Mouse (Mus musculus) kidney, embryonic 14.5 days (tissue): ENCODE data around the gene Slc31a1. TPM values are rescaled to one million over a fixed set of nuclear protein-coding genes. Genes with fewer than 3 reads are reported as not detected.

Experiments used
- ATAC-seq: fragments of 200-750 bp; cut with Nextera tagmentation; 2 replicates; pipeline ENCODE4 v1.8.0; 2017; ENCODE audit warnings: moderate number of reproducible peaks, mild to moderate bottlenecking, moderate TSS enrichment, moderate library complexity; ENCODE audit not compliant: low FRiP score, low TSS enrichment
- H3K27ac ChIP-seq: fragments of 300-500 bp; sonication (generic); 2 replicates; pipeline ENCODE4 v1.5.1; 2014; ENCODE audit warnings: low read depth, mild to moderate bottlenecking, low read length, moderate library complexity, mixed read lengths
- H3K27me3 ChIP-seq: fragments of 300-500 bp; sonication (generic); 2 replicates; pipeline ENCODE4 v1.6.1; 2014; ENCODE audit warnings: mild to moderate bottlenecking, low read length; ENCODE audit not compliant: control insufficient read depth, insufficient read depth
- H3K36me3 ChIP-seq: fragments of 300-500 bp; sonication (generic); 2 replicates; pipeline ENCODE4 v1.6.1; 2014; ENCODE audit warnings: low read length, mixed read lengths; ENCODE audit not compliant: control insufficient read depth, insufficient read depth
- H3K4me1 ChIP-seq: fragments of 300-500 bp; sonication (generic); 2 replicates; pipeline ENCODE4 v1.6.1; 2014; ENCODE audit warnings: low read length, mixed read lengths; ENCODE audit not compliant: control insufficient read depth, insufficient read depth
- H3K4me2 ChIP-seq: fragments of 300-500 bp; sonication (generic); replicated peaks from 2 replicates; pipeline ENCODE4 v1.6.1; 2014; ENCODE audit warnings: low read depth, mild to moderate bottlenecking, low read length
- H3K4me3 ChIP-seq: fragments of 300-500 bp; sonication (generic); 2 replicates; pipeline ENCODE4 v1.5.1; 2014; ENCODE audit warnings: mild to moderate bottlenecking, low read length
- H3K9ac ChIP-seq: fragments of 300-500 bp; sonication (generic); 2 replicates; pipeline ENCODE4 v1.6.1; 2014; ENCODE audit warnings: low read depth, mild to moderate bottlenecking, low read length, moderate library complexity
- H3K9me3 ChIP-seq: fragments of 300-500 bp; sonication (generic); 2 replicates; pipeline ENCODE4 v1.6.1; 2016; ENCODE audit warnings: low read length; ENCODE audit not compliant: control insufficient read depth
- WGBS: fragments of 180-500 bp; shearing (Covaris S2); extraction: QIAGEN DNeasy Blood & Tissue Kit; methylation state at CpG from one replicate; pipeline ENCODE4 v1.1.7; 2014; 5-methylcytosine and 5-hydroxymethylcytosine counted together
- polyA plus RNA-seq: library from polyadenylated mRNA; unstranded; fragments of >200 nt; fragmentation: Nextera tagmentation; extraction: Ambion mirVana; gene quantifications from 2 replicates; pipeline ENCODE4 v1.2.1, GENCODE M21; 2014

Slc31a1 gene
- polyA plus RNA-seq, 1 experiment from 2014 or later: 42.1 TPM

DNA sequence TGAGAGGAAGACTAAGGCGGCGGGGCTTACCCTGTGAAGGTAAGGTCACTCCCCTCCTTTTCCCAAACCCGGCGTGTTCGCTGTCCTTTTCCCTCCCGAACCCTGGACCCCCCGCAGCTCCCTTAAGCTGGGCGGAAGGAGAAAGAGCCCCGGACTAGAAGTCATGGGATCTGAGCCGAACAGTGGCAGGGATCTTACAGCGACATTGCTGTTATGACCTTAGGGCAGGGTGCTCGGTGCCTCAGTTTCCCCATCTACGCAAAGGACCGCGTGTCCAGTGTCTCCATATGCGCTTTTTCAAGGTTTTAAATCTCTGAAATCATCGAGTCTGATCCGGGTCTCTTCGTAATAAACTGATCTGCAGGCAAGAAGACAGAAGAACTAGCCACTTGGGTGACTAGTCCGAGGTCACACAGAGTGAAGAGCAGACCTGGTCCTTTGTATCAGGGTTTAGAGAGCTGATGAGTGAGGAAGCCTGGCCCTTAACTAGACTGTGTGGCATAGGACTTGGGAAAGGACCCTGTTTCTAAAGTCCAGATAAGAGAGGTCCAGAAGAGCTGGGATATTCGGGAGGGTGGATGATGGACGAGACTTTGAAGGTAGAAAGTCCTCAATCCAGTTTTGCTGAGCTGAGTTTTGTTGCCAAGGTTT is 403 bp downstream of the Slc31a1 start:
- Histone ChIP-seq H3K9me3 (no peaks in the 10 kb centered on the region), H3K4me3 (peak overlapping the region; percentile 54), H3K4me1 (peaks cover 13% of the 10 kb centered on the region), H3K27ac (no peak overlapping the region), H3K27me3 (no peaks in the 10 kb centered on the region), H3K9ac (peak overlapping the region; percentile 61), H3K36me3 (no peaks in the 10 kb centered on the region), H3K4me2 (peak overlapping the region; percentile 62)
- WGBS: 1% methylated on average over 21 of the region's 22 CpGs
- peak; percentile 8; the same call in 1 of the 2 replicates for ATAC-seq

DNA sequence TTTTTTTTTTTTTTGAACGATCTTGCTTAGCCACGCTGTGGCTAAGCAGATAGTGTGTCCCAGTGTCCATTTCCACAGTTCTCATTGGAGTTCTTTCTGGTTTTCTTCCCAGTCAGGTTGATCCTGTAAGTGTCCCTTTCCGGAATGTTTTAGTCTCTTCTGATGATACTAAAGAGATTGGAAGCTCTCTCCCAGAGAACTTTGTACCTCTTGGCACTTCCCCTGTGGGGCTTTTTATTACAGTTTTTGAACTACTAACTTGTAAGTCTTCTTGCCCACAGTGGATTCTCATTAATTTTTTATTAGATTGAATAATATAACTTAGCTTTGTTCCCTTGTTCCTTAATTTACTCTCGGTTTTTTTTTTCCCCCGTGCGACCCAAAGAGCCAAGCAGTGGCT is 1.0 kb downstream of the Slc31a1 start:
- Histone ChIP-seq H3K4me3 (peak overlapping the region; percentile 54), H3K36me3 (no peaks in the 10 kb centered on the region), H3K27me3 (no peaks in the 10 kb centered on the region), H3K9me3 (no peaks in the 10 kb centered on the region), H3K4me2 (peak overlapping the region; percentile 62), H3K9ac (peak overlapping the region; percentile 61; the same call in 1 of the 2 replicates), H3K4me1 (peaks cover 13% of the 10 kb centered on the region), H3K27ac (no peak overlapping the region)
- ATAC-seq: no peak
- WGBS: 45% methylated on average over 6 of the region's 6 CpGs

DNA sequence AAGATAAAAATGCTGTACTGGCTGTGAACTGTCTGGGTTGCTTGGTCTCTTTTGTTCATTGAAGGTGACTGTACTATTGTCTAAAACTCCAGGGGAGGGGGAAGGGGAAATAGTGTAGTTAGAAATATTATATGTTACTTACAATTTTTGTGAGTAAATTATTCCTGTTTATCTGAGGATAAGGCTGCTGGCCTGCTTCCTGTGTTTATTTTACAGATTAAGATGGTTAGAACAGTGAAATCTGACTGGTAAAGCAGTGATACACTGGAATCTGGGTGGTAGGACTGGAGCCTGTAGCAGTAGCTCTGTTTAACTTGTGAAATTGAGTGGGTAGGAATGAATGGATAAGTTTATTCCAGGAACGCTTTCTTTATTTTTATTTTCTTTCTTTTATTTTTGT is 1.5 kb downstream of the Slc31a1 start:
- ATAC-seq: no peak
- Histone ChIP-seq H3K9me3 (no peaks in the 10 kb centered on the region), H3K9ac (no peak overlapping the region), H3K4me1 (peaks cover 13% of the 10 kb centered on the region), H3K4me2 (peak overlapping the region; percentile 62; the same call in 1 of the 2 replicates), H3K4me3 (peak overlapping the region; percentile 54), H3K27ac (no peak overlapping the region), H3K27me3 (no peaks in the 10 kb centered on the region), H3K36me3 (no peaks in the 10 kb centered on the region)
- WGBS: 92% methylated on average over 1 of the region's 1 CpGs

DNA sequence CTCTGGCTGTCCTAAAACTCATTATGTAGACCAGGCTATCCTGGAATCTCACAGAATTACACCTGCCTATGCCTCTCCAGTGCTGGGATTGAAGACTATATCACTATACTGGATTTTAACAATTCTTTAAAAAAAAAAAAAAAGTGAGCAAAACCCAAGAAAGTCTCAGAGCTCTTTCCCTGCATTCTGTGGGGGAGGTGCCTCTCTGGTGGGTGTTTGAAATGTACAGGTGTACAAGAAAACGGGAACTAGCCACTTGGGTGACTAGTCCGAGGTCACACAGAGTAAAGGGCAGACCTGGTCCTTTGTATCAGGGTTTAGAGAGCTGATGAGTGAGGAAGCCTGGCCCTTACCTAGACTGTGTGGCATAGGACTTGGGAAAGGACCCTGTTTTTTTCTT is 1.9 kb downstream of the Slc31a1 start:
- H3K4me2 ChIP-seq: no peak overlapping the region
- peaks cover 13% of the 10 kb centered on the region for H3K4me1 ChIP-seq
- ATAC-seq: no peak

DNA sequence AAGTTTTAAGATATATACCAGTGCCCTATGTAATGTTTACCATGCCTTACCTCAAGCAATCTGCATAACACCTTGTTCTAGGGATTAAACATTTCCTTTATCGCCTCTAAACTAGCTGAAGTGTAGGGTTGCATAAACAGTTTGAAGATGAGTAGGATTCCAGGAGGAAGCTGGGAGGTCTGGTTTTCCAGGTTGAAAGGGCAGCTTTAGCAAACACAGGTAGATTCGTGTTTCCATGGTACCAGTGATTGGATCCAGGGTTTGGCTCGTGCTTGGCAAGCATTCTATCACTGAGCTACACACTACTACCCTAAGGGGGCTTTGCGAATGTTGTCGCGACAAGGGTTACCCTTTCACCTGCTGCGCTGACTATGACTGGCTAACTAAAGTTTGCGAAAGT is 3.8 kb downstream of the Slc31a1 start:
- Histone ChIP-seq H3K27me3 (no peaks in the 10 kb centered on the region), H3K27ac (no peak overlapping the region), H3K4me3 (no peak overlapping the region), H3K36me3 (no peaks in the 10 kb centered on the region), H3K4me2 (no peak overlapping the region), H3K9ac (no peak overlapping the region), H3K4me1 (peaks cover 10% of the 10 kb centered on the region), H3K9me3 (no peaks in the 10 kb centered on the region)
- 90% methylated on average over 8 of the region's 8 CpGs for WGBS
- no peak for ATAC-seq

More for the DNA sequence above, 1.9 kb downstream of the Slc31a1 start:
- Histone ChIP-seq H3K27me3 (no peaks in the 10 kb centered on the region), H3K4me3 (no peak overlapping the region), H3K36me3 (no peaks in the 10 kb centered on the region), H3K27ac (no peak overlapping the region), H3K9ac (no peak overlapping the region), H3K9me3 (no peaks in the 10 kb centered on the region)
- WGBS: 79% methylated on average over 2 of the region's 2 CpGs

DNA sequence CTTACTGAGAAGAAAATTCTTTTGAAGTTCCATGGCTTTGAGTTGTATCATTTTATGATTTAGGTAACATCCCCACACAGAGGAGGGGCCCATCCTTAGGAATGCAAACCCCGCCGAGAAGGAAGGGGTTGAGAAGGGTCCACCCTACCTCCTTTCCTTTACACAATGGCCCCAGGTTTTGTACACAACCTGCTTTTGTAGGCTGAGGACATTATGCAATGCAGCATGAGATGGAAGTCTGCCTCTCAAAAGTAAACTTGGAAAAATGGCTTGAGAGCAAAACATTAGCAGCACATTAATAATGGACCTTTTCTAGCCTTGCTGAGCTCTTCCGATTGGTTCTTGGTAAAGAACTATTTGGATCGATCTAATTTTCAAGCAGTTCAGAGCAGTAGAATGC is 5.8 kb downstream of the Slc31a1 start:
- peaks cover 6% of the 10 kb centered on the region; the same call in 1 of the 2 replicates for H3K4me1 ChIP-seq
- no peak overlapping the region for H3K4me3 ChIP-seq
- H3K36me3 ChIP-seq: no peaks in the 10 kb centered on the region
- no peak overlapping the region for H3K27ac ChIP-seq
- no peak for ATAC-seq
- H3K4me2 ChIP-seq: no peak overlapping the region
- WGBS: 78% methylated on average over 4 of the region's 4 CpGs
- no peak overlapping the region for H3K9ac ChIP-seq
- no peaks in the 10 kb centered on the region for H3K9me3 ChIP-seq
- H3K27me3 ChIP-seq: no peaks in the 10 kb centered on the region

DNA sequence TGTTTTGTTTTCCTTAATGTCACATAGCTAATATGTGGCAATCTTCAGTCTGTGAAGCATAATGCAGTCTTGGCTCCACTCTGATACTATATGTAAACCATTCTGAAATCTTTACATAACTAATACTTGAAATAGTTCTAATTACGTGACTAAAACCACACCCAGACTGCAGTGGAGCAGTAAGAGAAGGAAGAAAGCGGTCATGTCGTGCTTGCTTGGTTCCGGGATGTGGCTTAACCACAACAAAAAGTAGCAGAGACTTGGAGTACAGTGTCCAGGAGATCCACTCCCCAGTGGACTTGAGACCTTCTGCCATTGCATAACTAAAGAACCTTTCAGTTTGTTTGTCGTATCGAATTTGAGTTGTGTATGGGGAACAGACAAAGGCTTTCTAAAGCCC is 7.1 kb downstream of the Slc31a1 start:
- ATAC-seq: no peak
- Histone ChIP-seq H3K9me3 (no peaks in the 10 kb centered on the region), H3K4me3 (no peak overlapping the region), H3K4me1 (no peaks in the 10 kb centered on the region), H3K27ac (no peak overlapping the region), H3K9ac (no peak overlapping the region), H3K36me3 (no peaks in the 10 kb centered on the region), H3K4me2 (no peak overlapping the region), H3K27me3 (no peaks in the 10 kb centered on the region)
- 84% methylated on average over 6 of the region's 6 CpGs for WGBS

DNA sequence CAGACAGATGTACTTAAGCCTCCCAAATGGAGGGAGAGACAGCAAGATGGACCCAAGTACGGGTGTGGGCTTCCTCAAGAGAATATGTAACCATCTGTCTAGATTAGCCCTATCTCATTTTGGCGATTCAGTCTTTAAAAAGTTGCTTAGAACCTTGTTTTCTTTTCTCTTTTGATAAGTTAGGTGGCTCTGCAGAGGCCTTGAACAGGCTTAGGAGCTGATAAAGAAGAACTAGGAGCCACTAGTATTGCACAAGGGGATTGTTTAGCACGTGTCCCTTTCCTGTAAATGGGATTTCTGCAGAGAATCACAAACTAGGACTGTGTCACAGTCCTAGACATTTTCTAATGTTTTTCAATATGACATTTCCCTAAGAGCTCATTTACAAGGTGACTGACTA is 8.6 kb downstream of the Slc31a1 start:
- Histone ChIP-seq H3K4me3 (no peak overlapping the region), H3K36me3 (no peaks in the 10 kb centered on the region), H3K27me3 (no peaks in the 10 kb centered on the region), H3K27ac (no peak overlapping the region), H3K9me3 (no peaks in the 10 kb centered on the region), H3K4me2 (no peak overlapping the region), H3K9ac (no peak overlapping the region), H3K4me1 (no peaks in the 10 kb centered on the region)
- WGBS: 86% methylated on average over 3 of the region's 3 CpGs
- ATAC-seq: no peak

DNA sequence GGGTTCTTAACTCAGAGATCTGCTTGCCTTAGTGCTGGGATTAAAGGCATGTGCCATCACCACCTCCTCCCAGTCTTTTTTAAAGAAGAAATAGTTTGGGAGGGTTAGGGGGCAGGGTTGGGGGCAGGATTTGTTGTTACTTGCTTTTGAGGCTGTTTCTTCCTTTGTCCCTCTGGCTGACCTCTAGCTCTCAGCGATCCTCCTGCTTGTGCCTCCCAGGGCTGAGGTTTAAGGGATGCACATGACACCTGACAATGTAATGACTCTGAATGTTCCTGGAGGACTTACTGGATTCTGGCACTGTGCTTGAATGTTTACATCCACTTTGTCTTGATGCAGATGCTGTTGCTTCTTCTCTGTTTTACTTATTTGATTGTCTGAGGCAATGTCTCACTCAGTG is 11.9 kb downstream of the Slc31a1 start:
- no peaks in the 10 kb centered on the region for H3K4me1 ChIP-seq
- no peak for ATAC-seq
- no peaks in the 10 kb centered on the region for H3K27me3 ChIP-seq
- H3K9me3 ChIP-seq: no peaks in the 10 kb centered on the region
- H3K4me3 ChIP-seq: no peak overlapping the region
- no peak overlapping the region for H3K9ac ChIP-seq
- H3K36me3 ChIP-seq: no peaks in the 10 kb centered on the region
- WGBS: 45% methylated on average over 1 of the region's 1 CpGs
- H3K4me2 ChIP-seq: no peak overlapping the region
- H3K27ac ChIP-seq: no peak overlapping the region
